ENCODE assay signal across 26 mouse cellular contexts in genomic region chr3:127321645-127322044, GRCm38 (mm10).
DNase-seq lines count a peak whose midpoint lies in the region; ATAC-seq and TF ChIP-seq lines count a peak whose summit lies in the region.
"Had no signal": no experiment of that assay in that cellular context is flagged by ENCODE, and none has a peak within 500 bp of the region (broad histone marks: within the 10 kb centered on the region; RNA-seq: fewer than 3 reads in every experiment).

No protein-coding gene starts in this region.

- H3K9me3 ChIP-seq in liver, postnatal 0 days (ENCODE audit: low read length) = no peaks in the 10 kb centered on the region
- no peaks in the 10 kb centered on the region for H3K9me3 ChIP-seq in midbrain, embryonic 14.5 days (ENCODE audit: control insufficient read depth, low read length)
- H3K9me3 ChIP-seq: embryonic facial prominence, embryonic 12.5 days; forebrain, embryonic 13.5 days; heart, embryonic 15.5 days; hindbrain, embryonic 10.5 days; intestine, embryonic 15.5 days had no signal

- 0 out of 2 replicates have a peak, but pooled peaks have one; percentile 2 for ATAC-seq in liver, postnatal 0 days
- ATAC-seq in granulocyte monocyte progenitor cell, adult 5-6 weeks (replicated peaks; ENCODE audit: poor library complexity, severe bottlenecking) = peak; percentile 43
- ATAC-seq in megakaryocyte progenitor cell, adult 5-6 weeks (replicated peaks; ENCODE audit: poor library complexity) = peak; percentile 18; the same call in 1 of the 2 replicates
- no peak for ATAC-seq in erythroid progenitor cell, adult 5-6 weeks (replicated peaks; ENCODE audit: low FRiP score, poor library complexity, severe bottlenecking)
- no peak for ATAC-seq in midbrain, embryonic 14.5 days (ENCODE audit: low FRiP score, low TSS enrichment)
- ATAC-seq: CD4-positive, CD25-positive, alpha-beta regulatory T cell, adult 4 months; forebrain, embryonic 13.5 days; intestine, embryonic 15.5 days had no signal

- H3K27ac ChIP-seq in liver, postnatal 0 days (ENCODE audit: low read depth) = no peak overlapping the region
- no peak overlapping the region for H3K27ac ChIP-seq in midbrain, embryonic 14.5 days (replicated peaks; ENCODE audit: low read depth, low read length)
- H3K27ac ChIP-seq: embryonic facial prominence, embryonic 12.5 days; forebrain, embryonic 13.5 days; gastrocnemius, adult 2 months; heart, embryonic 15.5 days; hindbrain, embryonic 10.5 days; hindbrain, embryonic 14.5 days; intestine, embryonic 15.5 days had no signal

- H3K9ac ChIP-seq in liver, postnatal 0 days (replicated peaks) = no peak overlapping the region
- H3K9ac ChIP-seq in midbrain, embryonic 14.5 days (replicated peaks; ENCODE audit: low read length) = no peak overlapping the region
- H3K9ac ChIP-seq: embryonic facial prominence, embryonic 12.5 days; forebrain, embryonic 13.5 days; heart, embryonic 15.5 days; hindbrain, embryonic 14.5 days; intestine, embryonic 15.5 days had no signal

- DNase-seq in liver, postnatal 0 days = no peak
- DNase-seq in liver (no peak), NIH3T3 (ENCODE audit: low read depth) (peak; percentile 49)
- DNase-seq in cerebellum, adult 11 months = no peak
- DNase-seq in midbrain, embryonic 14.5 days = no peak
- DNase-seq: adrenal gland, adult 8-10 months; B cell, adult 2 months; cerebellum, adult 2 months; cerebellum, postnatal 10 days; embryo, embryonic 11 days; gastrocnemius, adult 2 months; gastrocnemius, postnatal 36 days; heart, adult 18-20 months; heart, postnatal 14 days; kidney, adult 18-20 months had no signal

- WGBS in liver, postnatal 0 days (ENCODE audit: insufficient replicate concordance) = 23% methylated on average over 5 of the region's 5 CpGs
- WGBS in midbrain, embryonic 14.5 days = 89% methylated on average over 5 of the region's 5 CpGs

- no peaks in the 10 kb centered on the region for H3K36me3 ChIP-seq in liver, postnatal 0 days (replicated peaks; ENCODE audit: insufficient read depth, low read length)
- no peaks in the 10 kb centered on the region for H3K36me3 ChIP-seq in midbrain, embryonic 14.5 days (ENCODE audit: control insufficient read depth, insufficient read depth, low read length)
- H3K36me3 ChIP-seq: embryonic facial prominence, embryonic 12.5 days; heart, embryonic 15.5 days; hindbrain, embryonic 10.5 days; intestine, embryonic 15.5 days had no signal

- no peak overlapping the region for H3K4me3 ChIP-seq in liver, postnatal 0 days (ENCODE audit: low read depth, low read length)
- H3K4me3 ChIP-seq in midbrain, embryonic 14.5 days (replicated peaks; ENCODE audit: low read depth, low read length) = no peak overlapping the region
- H3K4me3 ChIP-seq: embryonic facial prominence, embryonic 12.5 days; forebrain, embryonic 13.5 days; gastrocnemius, adult 2 months; heart, embryonic 15.5 days; hindbrain, embryonic 10.5 days; intestine, embryonic 15.5 days had no signal

- H3K27me3 ChIP-seq in liver, postnatal 0 days (ENCODE audit: insufficient read depth, low read length) = no peaks in the 10 kb centered on the region
- H3K27me3 ChIP-seq in midbrain, embryonic 14.5 days (ENCODE audit: control insufficient read depth, insufficient read depth, low read length) = no peaks in the 10 kb centered on the region
- H3K27me3 ChIP-seq: embryonic facial prominence, embryonic 12.5 days; forebrain, embryonic 13.5 days; heart, embryonic 15.5 days; intestine, embryonic 15.5 days had no signal

- TF ChIP-seq EP300 in liver, postnatal 0 days (IDR thresholded peaks at IDR 0.05; ENCODE audit: low read depth) = no peak

- TF ChIP-seq CTCF in liver, postnatal 0 days (IDR thresholded peaks at IDR 0.05; ENCODE audit: low read depth) = no peak

- no peaks in the 10 kb centered on the region for H3K4me1 ChIP-seq in liver, postnatal 0 days (ENCODE audit: insufficient read depth)
- no peaks in the 10 kb centered on the region for H3K4me1 ChIP-seq in midbrain, embryonic 14.5 days (ENCODE audit: control insufficient read depth, insufficient read depth, low read length)
- H3K4me1 ChIP-seq: embryonic facial prominence, embryonic 12.5 days; forebrain, embryonic 13.5 days; heart, embryonic 15.5 days; hindbrain, embryonic 10.5 days; intestine, embryonic 15.5 days had no signal

- no peak overlapping the region for H3K4me2 ChIP-seq in liver, postnatal 0 days (ENCODE audit: low read depth, low read length)
- H3K4me2 ChIP-seq in midbrain, embryonic 14.5 days (ENCODE audit: low read length) = no peak overlapping the region
- H3K4me2 ChIP-seq: embryonic facial prominence, embryonic 12.5 days; forebrain, embryonic 13.5 days; heart, embryonic 11.5 days; heart, embryonic 15.5 days; hindbrain, embryonic 14.5 days; intestine, embryonic 15.5 days had no signal

Comparison
In these comparisons a context has a peak if more than half of its experiments do, and no peak if none do; other contexts are left out.
1. ATAC-seq: peak in liver, postnatal 0 days (single experiment), granulocyte monocyte progenitor cell, adult 5-6 weeks (single experiment) and megakaryocyte progenitor cell, adult 5-6 weeks (single experiment); none in erythroid progenitor cell, adult 5-6 weeks (single experiment) and midbrain, embryonic 14.5 days (single experiment).